Comparison of ENCODE assay signal across 8 mouse cellular contexts in genomic region chr1:53053087-53054022, GRCm38 (mm10). TPM values are rescaled to one million over a fixed set of nuclear protein-coding genes. Genes with fewer than 3 reads are reported as not detected.
A peak's percentile ranks its signal among the peaks of the same experiment; 100 is the strongest.
DNase-seq lines count a peak whose midpoint lies in the region; ATAC-seq and TF ChIP-seq lines count a peak whose summit lies in the region.

No protein-coding gene starts in this region.

- 41% methylated on average over 9 of the region's 9 CpGs for WGBS in lung, embryonic 14.5 days

- no peaks in the 10 kb centered on the region for H3K9me3 ChIP-seq in G1E (replicated peaks)
- H3K9me3 ChIP-seq in lung, embryonic 14.5 days (ENCODE audit: low read depth, low read length) = no peaks in the 10 kb centered on the region

- TF ChIP-seq CTCF in G1E (IDR thresholded peaks at IDR 0.05; ENCODE audit: low read depth, low read length) = peak; percentile 55
- TF ChIP-seq CTCF in lung, embryonic 14.5 days (IDR thresholded peaks at IDR 0.05; ENCODE audit: low read depth) = peak; percentile 82

- H3K36me3 ChIP-seq in G1E (replicated peaks) = no peaks in the 10 kb centered on the region
- H3K36me3 ChIP-seq in lung, embryonic 14.5 days (ENCODE audit: insufficient read depth) = no peaks in the 10 kb centered on the region

- H3K4me1 ChIP-seq in G1E (ENCODE audit: insufficient read depth, low read depth, low read length) = peaks cover 13% of the 10 kb centered on the region; the same call in 1 of the 2 replicates
- H3K4me1 ChIP-seq in lung, embryonic 14.5 days (ENCODE audit: insufficient read depth) = no peaks in the 10 kb centered on the region

- H3K9ac ChIP-seq in lung, embryonic 14.5 days = no peak overlapping the region

- H3K4me2 ChIP-seq in lung, embryonic 14.5 days = no peak overlapping the region

- ATAC-seq in G1E (ENCODE audit: extremely low read depth, insufficient number of reproducible peaks, low FRiP score, poor library complexity, severe bottlenecking) = no peak
- peak; percentile 66; the same call in 1 of the 2 replicates for ATAC-seq in lung, embryonic 14.5 days (ENCODE audit: insufficient read depth)
- ATAC-seq in monocyte, adult 5-6 weeks (replicated peaks; ENCODE audit: insufficient number of reproducible peaks, low FRiP score, low TSS enrichment, poor library complexity, severe bottlenecking) = no peak

- H3K27me3 ChIP-seq in G1E (ENCODE audit: insufficient read depth, low read length) = peaks cover 4% of the 10 kb centered on the region; the same call in 1 of the 2 replicates
- H3K27me3 ChIP-seq in lung, embryonic 14.5 days (ENCODE audit: insufficient read depth, low read length) = no peaks in the 10 kb centered on the region

- no peak overlapping the region for H3K27ac ChIP-seq in lung, embryonic 14.5 days (ENCODE audit: low read depth)

- DNase-seq in 416B (ENCODE audit: low read depth) = peak; percentile 47
- peak; percentile 30 for DNase-seq in G1E (ENCODE audit: low spot score)
- peak; percentile 61 for DNase-seq in cerebellum, adult 8-10 months
- peak; percentile 67 for DNase-seq in frontal cortex, postnatal 25 days (ENCODE audit: low spot score in 2 of 2)
- peak; percentile 42 to 82 for DNase-seq in kidney, postnatal 25 days
- peak; percentile 87 for DNase-seq in lung, embryonic 14.5 days
- peak; percentile 28 for DNase-seq in retina, adult 2 months (ENCODE audit: low read depth, low spot score)

- no peak overlapping the region for H3K4me3 ChIP-seq in G1E (ENCODE audit: low read depth, low read length)
- H3K4me3 ChIP-seq in lung, embryonic 14.5 days (ENCODE audit: low read depth, low read length) = no peak overlapping the region

RNA-seq across cellular contexts. Expression of gene Mstn, which starts 8.1 kb away (rescaled TPM):
- total RNA-seq in G1E (2014; fragmentation: Nextera tagmentation) (not detected in 2 replicates), G1E (2017) (0.05 and 0.06 TPM in 2 replicates)
- polyA plus RNA-seq in G1E (2012) = not detected in 2 replicates
- 0.18 TPM in 1 of 2 replicates, not detected in the other for polyA plus RNA-seq in lung, embryonic 14.5 days (2014; fragmentation: Nextera tagmentation; extraction: Ambion mirVana)
- total RNA-seq in monocyte, adult 5-6 weeks (2017) = not detected in 3 replicates

RNA-seq across cellular contexts. Expression of gene 1700019D03Rik, which starts 33.4 kb away (rescaled TPM):
- 2.3 and 2.9 TPM in 2 replicates for total RNA-seq in G1E (2014; fragmentation: Nextera tagmentation)
- 3.4 and 5.3 TPM in 2 replicates for total RNA-seq in G1E (2017)
- polyA plus RNA-seq in G1E (2012) = not detected in 2 replicates
- 2.4 and 3.5 TPM in 2 replicates for polyA plus RNA-seq in lung, embryonic 14.5 days (2014; fragmentation: Nextera tagmentation; extraction: Ambion mirVana)
- total RNA-seq in monocyte, adult 5-6 weeks (2017) = 0.19 to 0.87 TPM (median 0.43 TPM) in 3 replicates

Comparison
In these comparisons a context has a peak if more than half of its experiments do, and no peak if none do; other contexts are left out.
1. DNase-seq: peak in every context shown above with its lines; median percentile 87 in lung, embryonic 14.5 days; 67 in frontal cortex, postnatal 25 days; 62 in kidney, postnatal 25 days; 61 in cerebellum, adult 8-10 months; 47 in 416B; 30 in G1E; 28 in retina, adult 2 months.